Mouse (Mus musculus): ENCODE data around the gene Ly6g. TPM values are rescaled to one million over a fixed set of nuclear protein-coding genes. Genes with fewer than 3 reads are reported as not detected.
"Not testable (repeated sequence)": the region's sequence is repeated elsewhere in the genome, so short reads cannot be mapped to it uniquely, and the experiment has no call there.

Gene Ly6g
- polyA plus RNA-seq, 1 experiment from 2014 or later, result not detected

- Histone ChIP-seq H3K4me1 (no peaks in the 10 kb centered on the region), H3K36me3 (no peaks in the 10 kb centered on the region), H3K4me2 (replicated peaks) (no peak overlapping the region), H3K27ac (no peak overlapping the region), H3K4me3 (no peak overlapping the region), H3K9ac (no peak overlapping the region), H3K27me3 (no peaks in the 10 kb centered on the region), H3K9me3 (no peaks in the 10 kb centered on the region)
- ATAC-seq (ENCODE audit: low FRiP score, low read depth), result no peak
Observed at GRCm38 (mm10) chr15:75153087-75153486, 2.0 kb upstream of the Ly6g start.

- ATAC-seq (ENCODE audit: low FRiP score, low read depth), result no peak
- no peak overlapping the region for H3K4me3 ChIP-seq
- no peak overlapping the region for H3K9ac ChIP-seq
- H3K27me3 ChIP-seq, result no peaks in the 10 kb centered on the region
- H3K36me3 ChIP-seq, result no peaks in the 10 kb centered on the region
- no peak overlapping the region for H3K27ac ChIP-seq
- WGBS, result 21% methylated on average over 1 of the region's 1 CpGs
- no peaks in the 10 kb centered on the region for H3K4me1 ChIP-seq
- H3K9me3 ChIP-seq, result no peaks in the 10 kb centered on the region
- H3K4me2 ChIP-seq (replicated peaks), result no peak overlapping the region
Observed at GRCm38 (mm10) chr15:75157646-75158045, 2.6 kb downstream of the Ly6g start.

GRCm38 (mm10) chr15:75175506-75175905 lies 20.5 kb downstream of the Ly6g start:
- no peaks in the 10 kb centered on the region for H3K4me1 ChIP-seq
- no peaks in the 10 kb centered on the region for H3K9me3 ChIP-seq
- H3K4me2 ChIP-seq (replicated peaks), result no peak overlapping the region
- no peaks in the 10 kb centered on the region for H3K27me3 ChIP-seq
- ATAC-seq (ENCODE audit: low FRiP score, low read depth), result no peak
- no peaks in the 10 kb centered on the region for H3K36me3 ChIP-seq
- H3K9ac ChIP-seq, result no peak overlapping the region
- no peak overlapping the region for H3K27ac ChIP-seq
- H3K4me3 ChIP-seq, result no peak overlapping the region
- 59% methylated on average over 1 of the region's 1 CpGs for WGBS

GRCm38 (mm10) chr15:75186291-75186690 lies 31.3 kb downstream of the Ly6g start:
- no peak overlapping the region for H3K27ac ChIP-seq
- H3K36me3 ChIP-seq, result no peaks in the 10 kb centered on the region
- no peaks in the 10 kb centered on the region for H3K4me1 ChIP-seq
- H3K9ac ChIP-seq, result no peak overlapping the region
- H3K4me2 ChIP-seq (replicated peaks), result no peak overlapping the region
- H3K4me3 ChIP-seq, result no peak overlapping the region
- no peak for ATAC-seq (ENCODE audit: low FRiP score, low read depth)
- no peaks in the 10 kb centered on the region for H3K9me3 ChIP-seq
- H3K27me3 ChIP-seq, result no peaks in the 10 kb centered on the region
- WGBS, result 50% methylated on average over 2 of the region's 2 CpGs

- H3K4me3 ChIP-seq, result no peak overlapping the region
- 72% methylated on average over 2 of the region's 2 CpGs for WGBS
- no peak for ATAC-seq (ENCODE audit: low FRiP score, low read depth)
Observed at GRCm38 (mm10) chr15:75189116-75189515, 34.1 kb downstream of the Ly6g start.

GRCm38 (mm10) chr15:75190560-75190959 lies 35.5 kb downstream of the Ly6g start:
- 50% methylated on average over 2 of the region's 3 CpGs for WGBS

More at GRCm38 (mm10) chr15:75189116-75189515, 34.1 kb downstream of the Ly6g start:
- no peaks in the 10 kb centered on the region for H3K9me3 ChIP-seq
- H3K27me3 ChIP-seq, result no peaks in the 10 kb centered on the region
- no peak overlapping the region for H3K9ac ChIP-seq
- no peak overlapping the region for H3K4me2 ChIP-seq (replicated peaks)
- no peak overlapping the region for H3K27ac ChIP-seq
- H3K4me1 ChIP-seq, result no peaks in the 10 kb centered on the region
- H3K36me3 ChIP-seq, result no peaks in the 10 kb centered on the region

More at GRCm38 (mm10) chr15:75190560-75190959, 35.5 kb downstream of the Ly6g start:
- H3K27ac ChIP-seq; H3K36me3 ChIP-seq; H3K27me3 ChIP-seq; H3K4me3 ChIP-seq; H3K9me3 ChIP-seq; H3K4me1 ChIP-seq; H3K4me2 ChIP-seq (replicated peaks); H3K9ac ChIP-seq; ATAC-seq (ENCODE audit: low FRiP score, low read depth): not testable (repeated sequence)

Other genes with a start within 250 kb of the Ly6g start
- not detected in 2 replicates for gene Ly6i, start 171.8 kb upstream of the Ly6g start, polyA plus RNA-seq (2015; fragmentation: Nextera tagmentation; extraction: Ambion mirVana)
- 0.64 and 0.85 TPM in 2 replicates for gene Ly6a, start 157.2 kb upstream of the Ly6g start, polyA plus RNA-seq (2015; fragmentation: Nextera tagmentation; extraction: Ambion mirVana)
- gene Ly6c1, start 106.4 kb upstream of the Ly6g start, polyA plus RNA-seq (2015; fragmentation: Nextera tagmentation; extraction: Ambion mirVana), result 2.6 and 4.1 TPM in 2 replicates
- 0.37 and 0.47 TPM in 2 replicates for gene Ly6c2, start 43.3 kb upstream of the Ly6g start, polyA plus RNA-seq (2015; fragmentation: Nextera tagmentation; extraction: Ambion mirVana)
- gene BC025446, start 61.1 kb downstream of the Ly6g start, polyA plus RNA-seq (2015; fragmentation: Nextera tagmentation; extraction: Ambion mirVana), result not detected in 2 replicates
- gene Ly6f, start 113.2 kb downstream of the Ly6g start, polyA plus RNA-seq (2015; fragmentation: Nextera tagmentation; extraction: Ambion mirVana), result not detected in 2 replicates